Mouse (Mus musculus): ENCODE measurements around the gene Kank3. TPM values are rescaled to one million over a fixed set of nuclear protein-coding genes. Genes with fewer than 3 reads are reported as not detected.

Gene Kank3
- polyA plus RNA-seq (2015; fragmentation: Nextera tagmentation; extraction: Ambion mirVana) = 68.0 and 77.8 TPM in 2 replicates

DNA sequence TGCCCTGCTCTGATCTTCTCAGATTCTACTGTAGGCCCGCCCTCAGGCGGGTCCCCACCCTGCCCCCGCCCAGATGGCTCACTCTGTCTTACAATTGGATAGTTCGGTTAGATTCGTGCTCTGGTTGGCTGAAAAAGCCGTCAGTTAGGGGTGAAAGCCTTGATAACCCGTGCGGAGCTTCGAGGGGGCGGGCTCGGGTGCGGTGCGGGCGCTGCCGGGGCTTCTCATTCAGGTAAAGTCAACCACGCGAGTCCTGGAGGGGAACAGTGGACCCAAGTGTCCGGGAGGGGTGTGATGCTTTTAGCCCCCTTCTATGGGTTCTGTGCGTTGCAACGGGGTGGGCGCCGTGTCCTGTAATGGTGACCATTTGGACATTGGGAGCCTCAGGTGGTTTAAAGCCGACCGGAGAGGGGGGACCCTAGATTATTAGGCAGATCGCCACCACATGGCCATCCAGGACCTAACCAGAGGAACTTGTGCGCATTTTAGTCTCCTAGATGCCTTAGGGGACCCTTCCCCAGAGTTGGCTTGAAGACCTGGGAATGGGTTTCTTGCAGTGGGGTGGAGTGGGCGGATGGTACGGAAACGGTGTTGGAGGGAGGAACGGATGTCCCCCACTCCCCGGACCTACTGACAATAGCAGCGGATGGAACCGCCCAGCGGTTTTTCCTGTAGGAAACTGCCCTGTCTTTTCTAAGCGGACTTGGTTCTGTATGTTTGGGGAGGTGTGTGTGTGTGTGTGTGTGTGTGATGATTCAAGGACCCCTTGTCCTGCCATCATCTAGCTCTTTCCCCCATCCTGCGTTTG is at the start of gene Kank3:
TSS of gene Kank3 (plus strand) at position 186 of the 808 bp plus-strand sequence.
- peak; percentile 97 for ATAC-seq (ENCODE audit: borderline replicate concordance, extremely low read depth, low FRiP score, low TSS enrichment)
- no peaks in the 10 kb centered on the region for H3K36me3 ChIP-seq
- peaks cover 31% of the 10 kb centered on the region for H3K4me1 ChIP-seq
- 2% methylated on average over 36 of the region's 36 CpGs for WGBS
- peak within 1 kb of the TSS; percentile 60 for H3K4me3 ChIP-seq
- H3K4me2 ChIP-seq = peak within 1 kb of the TSS; percentile 90
- peak within 1 kb of the TSS; percentile 57 for H3K9ac ChIP-seq
- no peaks in the 10 kb centered on the region for H3K27me3 ChIP-seq
- peak within 1 kb of the TSS; percentile 85 for H3K27ac ChIP-seq
- H3K9me3 ChIP-seq = no peaks in the 10 kb centered on the region

DNA sequence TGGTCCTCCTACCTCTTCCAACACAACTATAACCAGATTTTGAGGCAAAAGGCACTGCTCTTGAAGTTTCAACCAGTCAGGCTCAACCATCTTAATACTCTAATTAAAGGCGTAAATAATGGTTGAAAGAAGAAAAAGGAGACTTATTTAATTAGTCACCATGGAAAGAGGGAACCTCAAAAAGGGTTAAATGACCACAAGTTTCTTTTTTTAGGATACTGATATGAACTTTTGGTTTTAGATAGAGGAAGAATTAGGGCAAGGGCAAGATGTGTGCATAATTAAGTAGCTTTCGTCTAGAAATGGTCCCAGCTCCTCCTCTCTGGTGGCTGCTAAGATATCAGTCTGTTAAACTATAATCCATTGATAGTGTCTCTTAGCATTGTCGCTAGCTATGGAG is 43.9 kb upstream of the Kank3 start:
- Histone ChIP-seq H3K9ac (no peak overlapping the region), H3K27me3 (no peaks in the 10 kb centered on the region), H3K4me1 (no peaks in the 10 kb centered on the region), H3K4me2 (no peak overlapping the region), H3K9me3 (no peaks in the 10 kb centered on the region), H3K4me3 (no peak overlapping the region), H3K36me3 (no peaks in the 10 kb centered on the region), H3K27ac (no peak overlapping the region)
- WGBS = 69% methylated on average over 3 of the region's 3 CpGs
- no peak for ATAC-seq (ENCODE audit: borderline replicate concordance, extremely low read depth, low FRiP score, low TSS enrichment)

DNA sequence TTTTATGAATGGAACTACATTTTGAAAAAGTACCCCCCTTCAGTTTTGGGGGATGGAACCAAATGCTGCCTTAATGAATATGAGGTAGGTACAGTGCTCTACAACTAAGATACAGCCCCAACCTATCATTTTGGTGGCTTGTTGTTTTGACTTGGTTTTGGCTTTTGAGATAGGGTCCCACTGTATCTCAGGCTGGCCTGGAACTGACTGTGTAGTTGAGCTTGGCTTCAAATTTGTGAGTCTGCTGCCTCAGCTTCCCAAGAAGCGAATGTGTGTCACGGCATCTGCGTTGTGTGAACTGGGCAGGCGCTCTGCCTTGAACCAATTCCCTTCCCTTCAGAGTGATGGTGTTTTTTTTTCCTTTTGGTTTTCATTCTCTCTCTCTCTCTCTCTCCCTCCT is 38.7 kb upstream of the Kank3 start:
- no peak for ATAC-seq (ENCODE audit: borderline replicate concordance, extremely low read depth, low FRiP score, low TSS enrichment)
- WGBS = 88% methylated on average over 4 of the region's 4 CpGs
- Histone ChIP-seq H3K27me3 (no peaks in the 10 kb centered on the region), H3K4me3 (no peak overlapping the region), H3K36me3 (peaks cover 15% of the 10 kb centered on the region), H3K4me1 (no peaks in the 10 kb centered on the region), H3K9ac (no peak overlapping the region), H3K9me3 (no peaks in the 10 kb centered on the region), H3K27ac (no peak overlapping the region), H3K4me2 (no peak overlapping the region)

DNA sequence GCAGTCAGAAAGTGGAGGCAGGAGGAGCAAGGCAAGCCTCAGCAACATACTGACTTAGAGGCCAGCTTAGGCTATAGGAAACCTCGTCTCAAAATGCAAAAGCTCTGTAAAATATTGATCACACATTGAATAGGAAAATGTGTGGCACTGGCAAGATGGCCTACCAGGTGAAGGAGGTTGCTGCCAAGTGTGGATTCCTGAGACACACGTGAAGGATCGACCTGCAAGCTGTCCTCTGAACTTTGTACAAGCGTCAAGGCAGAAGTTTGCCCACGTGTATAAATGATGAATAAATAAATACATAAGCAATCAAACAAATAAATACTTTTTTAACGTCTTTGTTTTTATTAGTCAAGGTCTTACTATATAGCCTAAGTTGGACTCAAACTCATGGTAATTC is 36.9 kb upstream of the Kank3 start:
- Histone ChIP-seq H3K27me3 (no peaks in the 10 kb centered on the region), H3K9ac (no peak overlapping the region), H3K4me3 (no peak overlapping the region), H3K27ac (no peak overlapping the region), H3K4me2 (no peak overlapping the region), H3K9me3 (no peaks in the 10 kb centered on the region), H3K4me1 (peaks cover 5% of the 10 kb centered on the region), H3K36me3 (peaks cover 31% of the 10 kb centered on the region)
- WGBS = 71% methylated on average over 6 of the region's 6 CpGs
- ATAC-seq (ENCODE audit: borderline replicate concordance, extremely low read depth, low FRiP score, low TSS enrichment) = no peak

DNA sequence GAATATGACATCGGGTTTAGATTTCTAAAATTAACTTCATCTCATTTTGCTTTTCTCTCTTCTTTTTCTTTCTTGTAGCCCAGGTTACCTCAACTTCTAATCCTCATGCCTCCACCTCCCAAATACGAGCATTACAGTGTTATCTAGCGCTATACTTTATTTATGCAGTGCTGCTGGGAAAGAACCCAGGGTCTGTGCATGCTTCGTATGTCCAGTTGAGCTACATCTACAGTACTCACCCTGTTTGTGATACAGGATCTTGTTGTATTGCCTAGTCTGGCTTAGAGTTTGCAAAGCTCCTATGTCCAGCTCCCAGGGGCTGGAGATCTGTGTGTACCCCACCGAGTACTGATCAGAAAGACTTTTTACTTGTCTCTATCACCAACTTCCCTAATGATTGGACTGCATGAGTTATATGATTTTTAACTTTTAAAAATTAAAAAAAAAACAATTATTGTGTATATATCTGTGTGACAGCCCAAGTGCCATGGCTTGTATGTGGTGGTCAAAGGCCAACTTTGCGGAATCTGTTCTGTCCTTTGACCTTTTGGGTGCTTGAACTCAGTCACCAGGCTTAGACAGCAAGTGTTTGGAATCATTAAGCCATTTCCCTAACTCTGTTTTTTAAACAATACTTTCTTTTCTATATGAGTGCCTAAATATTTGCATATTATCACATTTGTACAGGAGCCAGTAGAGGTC is 36.3 kb upstream of the Kank3 start:
- no peaks in the 10 kb centered on the region for H3K27me3 ChIP-seq
- no peak overlapping the region for H3K27ac ChIP-seq
- no peak overlapping the region for H3K4me3 ChIP-seq
- peaks cover 31% of the 10 kb centered on the region for H3K36me3 ChIP-seq
- no peak for ATAC-seq (ENCODE audit: borderline replicate concordance, extremely low read depth, low FRiP score, low TSS enrichment)
- no peaks in the 10 kb centered on the region for H3K9me3 ChIP-seq
- WGBS = 82% methylated on average over 6 of the region's 6 CpGs
- peaks cover 11% of the 10 kb centered on the region for H3K4me1 ChIP-seq
- no peak overlapping the region for H3K4me2 ChIP-seq
- H3K9ac ChIP-seq = no peak overlapping the region

DNA sequence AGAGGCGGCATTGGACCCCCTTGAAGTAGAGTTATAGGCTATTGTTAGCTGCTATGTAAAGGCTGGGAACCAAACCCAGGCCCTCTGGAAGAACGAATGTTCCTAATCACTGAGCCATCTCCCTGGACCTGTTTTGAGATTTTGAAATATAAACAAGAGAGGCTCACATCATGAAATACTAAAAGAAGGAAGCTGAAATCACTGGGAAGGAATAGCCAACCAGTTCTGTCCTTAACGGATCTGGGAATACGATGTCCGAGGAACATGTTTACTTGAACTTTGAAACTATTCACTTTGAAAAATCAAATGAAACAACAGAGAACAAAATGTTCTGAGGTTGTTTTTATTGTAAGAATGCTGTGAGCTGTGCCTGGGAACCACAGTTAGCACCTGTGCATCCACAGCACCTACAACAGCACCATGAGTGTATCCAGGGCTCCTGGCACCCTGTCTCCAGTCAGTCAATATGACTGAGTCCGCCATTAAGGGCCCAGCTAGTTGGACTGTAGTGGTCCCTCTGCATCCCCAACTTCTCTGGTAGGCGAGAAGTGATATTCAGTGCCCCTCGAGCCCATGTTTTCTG is 35.7 kb upstream of the Kank3 start:
- ATAC-seq (ENCODE audit: borderline replicate concordance, extremely low read depth, low FRiP score, low TSS enrichment) = no peak
- Histone ChIP-seq H3K27ac (no peak overlapping the region), H3K9ac (no peak overlapping the region), H3K4me1 (peaks cover 17% of the 10 kb centered on the region), H3K4me3 (no peak overlapping the region), H3K36me3 (peaks cover 31% of the 10 kb centered on the region), H3K9me3 (no peaks in the 10 kb centered on the region), H3K27me3 (no peaks in the 10 kb centered on the region), H3K4me2 (no peak overlapping the region)
- WGBS = 86% methylated on average over 8 of the region's 8 CpGs

DNA sequence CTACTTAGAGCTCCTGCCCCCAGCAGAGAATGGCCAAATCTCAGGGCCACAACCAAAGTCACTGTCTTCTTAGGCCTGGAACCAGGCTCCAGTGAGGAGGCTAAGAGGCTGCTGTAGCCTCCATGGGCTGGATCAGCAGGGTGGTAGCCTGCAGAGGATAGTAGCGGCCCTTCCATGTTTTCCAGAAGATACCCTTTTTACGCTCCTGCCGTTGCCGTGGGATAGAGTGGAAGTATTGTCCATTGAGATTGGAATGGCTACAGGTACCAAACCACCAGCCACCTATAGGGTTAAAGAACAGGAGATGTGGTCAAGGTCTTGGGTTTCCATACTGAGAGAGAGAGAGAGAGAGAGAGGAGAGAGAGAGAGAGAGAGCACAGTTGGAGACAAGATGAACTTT is 35.0 kb upstream of the Kank3 start:
- Histone ChIP-seq H3K27me3 (no peaks in the 10 kb centered on the region), H3K9ac (no peak overlapping the region), H3K36me3 (peaks cover 31% of the 10 kb centered on the region), H3K9me3 (no peaks in the 10 kb centered on the region), H3K4me3 (no peak overlapping the region), H3K4me2 (no peak overlapping the region), H3K4me1 (peaks cover 22% of the 10 kb centered on the region), H3K27ac (no peak overlapping the region)
- WGBS = 92% methylated on average over 4 of the region's 4 CpGs
- ATAC-seq (ENCODE audit: borderline replicate concordance, extremely low read depth, low FRiP score, low TSS enrichment) = no peak

DNA sequence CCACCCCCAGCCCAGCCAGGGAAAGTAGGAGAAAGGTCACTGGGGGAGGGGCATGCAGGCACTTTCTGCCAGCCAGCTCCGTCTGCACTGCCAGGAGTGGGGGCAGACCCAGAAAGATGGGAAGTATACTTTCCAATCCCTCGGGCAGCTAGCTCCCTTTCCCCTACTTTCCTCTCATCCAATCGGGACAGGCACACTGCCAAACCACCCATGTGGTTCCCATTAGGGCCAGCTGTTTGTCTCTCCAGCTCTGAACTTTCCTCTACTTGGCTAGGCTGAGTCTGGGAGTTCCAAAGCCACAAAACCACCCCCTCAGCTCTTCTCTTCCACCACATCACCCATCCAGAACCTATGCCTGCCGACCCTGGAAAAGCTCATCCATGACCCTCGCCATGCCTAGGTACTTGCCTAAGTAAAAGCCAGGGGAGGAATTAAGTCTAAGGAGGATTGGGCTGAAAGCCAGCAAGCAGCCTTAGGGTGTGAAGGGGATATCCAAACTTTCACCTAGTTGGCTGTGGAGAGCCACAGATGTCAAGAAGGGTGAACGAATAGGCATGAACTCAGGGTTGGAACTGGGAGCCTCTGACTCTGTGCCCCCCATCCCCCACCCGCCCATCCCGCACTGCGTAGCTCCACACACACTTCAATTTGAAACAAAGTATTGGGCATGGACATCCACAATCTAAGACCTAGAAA is 30.9 kb upstream of the Kank3 start:
- Histone ChIP-seq H3K27me3 (no peaks in the 10 kb centered on the region), H3K9me3 (no peaks in the 10 kb centered on the region), H3K9ac (no peak overlapping the region), H3K4me3 (peak overlapping the region; percentile 53), H3K36me3 (peaks cover 31% of the 10 kb centered on the region), H3K4me2 (peak overlapping the region; percentile 95), H3K27ac (peak overlapping the region; percentile 89), H3K4me1 (peaks cover 54% of the 10 kb centered on the region)
- WGBS = 21% methylated on average over 9 of the region's 9 CpGs
- peak; percentile 88 for ATAC-seq (ENCODE audit: borderline replicate concordance, extremely low read depth, low FRiP score, low TSS enrichment)

DNA sequence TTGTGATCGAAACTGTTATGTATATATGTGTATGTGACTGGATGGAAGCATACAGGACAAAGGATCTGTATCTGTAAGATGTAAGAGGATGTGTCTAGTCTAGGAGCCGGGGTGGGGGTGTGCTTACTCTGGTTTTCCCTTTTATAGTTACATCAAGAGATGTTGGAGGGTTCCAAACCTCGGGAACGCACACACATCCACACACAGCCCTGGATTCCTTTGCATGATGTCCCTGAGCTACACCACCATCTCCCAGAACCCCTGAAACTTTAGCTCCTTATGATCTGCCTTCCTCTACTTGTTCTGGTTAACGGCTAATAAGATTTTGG is 30.4 kb upstream of the Kank3 start:
- Histone ChIP-seq H3K9ac (no peak overlapping the region), H3K4me3 (peak overlapping the region; percentile 53), H3K27me3 (no peaks in the 10 kb centered on the region), H3K4me1 (peaks cover 54% of the 10 kb centered on the region), H3K27ac (peak overlapping the region; percentile 89), H3K36me3 (peaks cover 28% of the 10 kb centered on the region), H3K4me2 (peak overlapping the region; percentile 95), H3K9me3 (no peaks in the 10 kb centered on the region)
- WGBS = 57% methylated on average over 5 of the region's 5 CpGs
- no peak for ATAC-seq (ENCODE audit: borderline replicate concordance, extremely low read depth, low FRiP score, low TSS enrichment)

DNA sequence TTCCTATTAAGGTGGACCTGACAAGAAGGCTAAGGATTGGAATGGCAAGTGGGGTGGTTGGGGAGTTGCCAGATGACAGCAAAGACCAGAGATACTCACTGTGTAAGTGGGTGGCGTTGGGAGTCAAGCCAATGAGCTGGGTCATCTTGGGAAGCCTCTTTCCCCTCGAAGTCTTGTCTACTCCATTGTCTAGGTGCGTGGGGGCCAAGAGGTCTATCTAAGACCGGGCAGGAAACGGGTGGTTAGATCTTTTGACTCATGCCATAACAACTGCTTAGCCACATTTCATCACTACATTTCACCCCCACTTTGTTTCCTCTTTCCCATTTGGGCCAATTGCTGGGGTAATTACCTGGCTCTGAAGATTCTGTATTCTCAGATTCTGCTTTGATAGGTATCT is 29.9 kb upstream of the Kank3 start:
- peak overlapping the region; percentile 53 for H3K4me3 ChIP-seq
- 67% methylated on average over 5 of the region's 5 CpGs for WGBS
- H3K27ac ChIP-seq = peak overlapping the region; percentile 89
- peak overlapping the region; percentile 55; the same call in 1 of the 2 replicates for H3K9ac ChIP-seq
- peaks cover 54% of the 10 kb centered on the region for H3K4me1 ChIP-seq
- no peaks in the 10 kb centered on the region for H3K9me3 ChIP-seq
- peak overlapping the region; percentile 95 for H3K4me2 ChIP-seq
- H3K36me3 ChIP-seq = peaks cover 23% of the 10 kb centered on the region
- H3K27me3 ChIP-seq = no peaks in the 10 kb centered on the region
- ATAC-seq (ENCODE audit: borderline replicate concordance, extremely low read depth, low FRiP score, low TSS enrichment) = no peak

DNA sequence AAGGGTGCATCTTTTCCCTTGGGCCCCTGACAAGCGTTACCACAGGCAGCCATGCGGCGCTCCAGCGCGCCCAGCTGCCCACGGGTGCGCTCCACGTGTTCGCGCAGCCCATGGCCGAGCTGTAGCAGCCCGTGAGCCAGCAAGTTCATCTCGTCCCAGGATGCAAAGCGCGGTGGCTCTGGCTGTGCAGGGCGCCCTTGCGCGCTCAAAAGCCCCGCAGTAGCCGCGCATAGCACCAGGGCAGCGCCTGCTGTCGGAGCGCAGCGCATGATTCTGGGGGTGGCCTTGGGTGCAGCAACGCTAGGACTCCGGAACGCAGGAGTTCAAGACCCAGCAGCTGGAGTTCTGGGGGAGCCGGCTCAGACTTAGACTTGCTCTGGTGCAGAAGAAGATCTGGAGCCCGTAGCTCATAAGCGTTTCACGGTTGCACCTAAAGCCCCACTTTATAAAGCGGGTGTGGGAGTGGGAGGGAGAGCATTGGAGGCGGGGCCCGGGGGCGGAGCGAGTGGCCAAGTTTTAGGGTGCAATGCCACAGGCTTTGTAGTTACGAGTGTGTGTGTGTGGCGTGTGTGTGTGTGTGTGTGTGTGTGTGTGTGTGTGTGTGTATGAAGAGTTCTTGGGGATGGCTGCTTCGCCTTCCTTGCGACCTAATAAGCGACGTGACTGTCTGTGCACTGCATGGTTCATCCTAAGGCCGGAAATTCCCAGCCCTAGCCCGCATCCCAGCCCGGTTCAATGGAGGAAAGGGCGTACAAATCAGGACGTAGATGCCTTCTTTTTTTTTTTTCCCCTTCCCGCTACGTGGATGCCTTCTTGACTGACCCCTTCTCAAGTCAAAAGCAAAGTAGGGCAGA is 29.0 kb upstream of the Kank3 start, which contains the start of gene Angptl4:
TSS of gene Angptl4 (minus strand) at position 707 of the 854 bp plus-strand sequence.
- Histone ChIP-seq H3K9me3 (no peaks in the 10 kb centered on the region), H3K27me3 (no peaks in the 10 kb centered on the region), H3K36me3 (peaks cover 18% of the 10 kb centered on the region), H3K9ac (peak within 1 kb of the TSS; percentile 55), H3K4me2 (peak within 1 kb of the TSS; percentile 95), H3K4me3 (peak within 1 kb of the TSS; percentile 53), H3K4me1 (peaks cover 54% of the 10 kb centered on the region), H3K27ac (peak within 1 kb of the TSS; percentile 89)
- ATAC-seq (ENCODE audit: borderline replicate concordance, extremely low read depth, low FRiP score, low TSS enrichment) = peak; percentile 56
- WGBS = under 1% methylated on average over 46 of the region's 50 CpGs

All from lung, embryonic 15.5 days (tissue).